Mouse (Mus musculus) kidney, adult 9 months (tissue): ENCODE results near the gene Tnfaip2.

Experiments used
- DNase-seq: peaks from one replicate; pipeline ENCODE4 v3.0.0; 2022

Gene Tnfaip2

GRCm38 (mm10) chr12:111478924-111479323 is 36.7 kb downstream of the Tnfaip2 start:
- no peak for DNase-seq

GRCm38 (mm10) chr12:111479917-111480316 is 37.6 kb downstream of the Tnfaip2 start:
- peak; percentile 57 for DNase-seq

- no peak for DNase-seq
Measured at GRCm38 (mm10) chr12:111485046-111485651, 42.9 kb downstream of the Tnfaip2 start.

GRCm38 (mm10) chr12:111485652-111486306 is 43.5 kb downstream of the Tnfaip2 start, which contains the start of gene Gm266:
TSS of gene Gm266 (minus strand) at chr12:111485823.
- DNase-seq, result no peak

GRCm38 (mm10) chr12:111486455-111486854 is 44.2 kb downstream of the Tnfaip2 start:
- no peak for DNase-seq

GRCm38 (mm10) chr12:111489261-111489865 is 47.1 kb downstream of the Tnfaip2 start:
- DNase-seq, result peak; percentile 41

- no peak for DNase-seq
Measured at GRCm38 (mm10) chr12:111494931-111495330, 52.7 kb downstream of the Tnfaip2 start.

- peak; percentile 43 for DNase-seq
Measured at GRCm38 (mm10) chr12:111497076-111497475, 54.8 kb downstream of the Tnfaip2 start.

- no peak for DNase-seq
Measured at GRCm38 (mm10) chr12:111499617-111500016, 57.3 kb downstream of the Tnfaip2 start.

GRCm38 (mm10) chr12:111500725-111501124 is 58.5 kb downstream of the Tnfaip2 start:
- no peak for DNase-seq

- DNase-seq, result peak; percentile 33
Measured at GRCm38 (mm10) chr12:111503063-111503567, 60.8 kb downstream of the Tnfaip2 start.

- DNase-seq, result no peak
Measured at GRCm38 (mm10) chr12:111503571-111503970, 61.3 kb downstream of the Tnfaip2 start.
